Mouse (Mus musculus): ENCODE results near the gene Cat.

DNA sequence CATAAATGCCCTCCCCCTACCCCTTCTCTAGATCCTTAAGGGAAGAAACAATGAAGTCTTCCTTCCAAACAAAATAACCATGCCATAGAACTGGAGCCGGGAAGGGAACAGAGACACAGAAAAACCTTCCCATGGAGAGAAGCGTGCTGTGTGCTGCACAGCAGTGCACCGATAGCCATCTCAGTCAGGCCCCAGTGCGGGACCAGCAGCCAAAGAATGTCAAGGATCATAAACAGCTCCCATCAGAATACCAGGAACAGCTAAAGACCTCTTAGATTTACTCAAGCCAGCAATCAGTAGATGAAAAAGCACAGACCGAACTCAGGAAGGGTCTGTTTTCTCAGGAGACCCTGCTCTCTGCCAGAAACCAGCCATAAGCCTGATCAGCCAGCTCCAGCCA is 48.4 kb downstream of the Cat start:
- TF ChIP-seq POLR2A (IDR thresholded peaks at IDR 0.05; ENCODE audit: borderline replicate concordance, extremely low read depth, insufficient read depth, insufficient read length, poor library complexity, severe bottlenecking) = no peak
- no peak for TF ChIP-seq CTCF (IDR thresholded peaks at IDR 0.05; ENCODE audit: borderline replicate concordance, extremely low read depth, insufficient read depth, insufficient read length)

All from brain, embryonic 14.5 days (tissue).